Mouse (Mus musculus) erythroid progenitor cell, adult 5-6 weeks (primary cell): Measurements from ENCODE around the gene Mlxipl. TPM values are rescaled to one million over a fixed set of nuclear protein-coding genes. Genes with fewer than 3 reads are reported as not detected.
A peak's percentile ranks its signal among the peaks of the same experiment; 100 is the strongest.

Experiments
- ATAC-seq: replicated peaks from 2 replicates; pipeline ENCODE4 v1.8.0; 2016; ENCODE audit warnings: moderate number of reproducible peaks, mild to moderate bottlenecking, moderate TSS enrichment, inconsistent platforms; ENCODE audit not compliant: poor library complexity, low FRiP score, severe bottlenecking
- total RNA-seq, 2 experiments: library from RNA; stranded (forward) in 1 of 2; stranded (reverse) in 1 of 2; fragments of 150-400 nt in 1 of 2; fragments of 186-747, 209-891 nt in 1 of 2; gene quantifications; 2 replicates each; pipeline versions ENCODE4 v1.2.3 to v1.2.4; 2015 to 2017; ENCODE audit warnings: low replicate concordance in 2 of 2

Gene Mlxipl
- total RNA-seq, 2 experiments from 2014 or later = 2.1 TPM; not detected in 1

DNA sequence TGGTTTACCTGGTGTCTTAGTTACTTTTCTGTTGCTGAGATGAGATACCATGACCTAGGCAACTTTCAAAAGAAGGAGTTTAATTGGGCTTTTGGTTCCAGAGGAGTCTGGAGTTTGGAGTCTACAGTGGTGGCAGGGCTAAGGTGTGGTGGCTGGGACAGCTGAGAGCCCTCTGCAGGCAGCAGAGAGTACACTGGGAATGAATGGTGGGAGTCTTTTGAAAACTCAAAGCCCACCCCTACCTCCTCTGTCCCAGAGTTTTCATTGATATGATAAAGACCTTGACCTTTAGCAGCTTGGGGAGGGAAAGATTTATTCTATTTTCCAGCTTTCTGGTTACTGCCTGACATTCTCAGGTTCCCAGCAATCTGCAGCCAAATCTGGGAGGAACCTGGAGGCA is 85.4 kb downstream of the Mlxipl start:
- ATAC-seq = no peak

GRCm38 (mm10) chr5:135178523-135178922 is 88.8 kb downstream of the Mlxipl start:
- no peak for ATAC-seq

DNA sequence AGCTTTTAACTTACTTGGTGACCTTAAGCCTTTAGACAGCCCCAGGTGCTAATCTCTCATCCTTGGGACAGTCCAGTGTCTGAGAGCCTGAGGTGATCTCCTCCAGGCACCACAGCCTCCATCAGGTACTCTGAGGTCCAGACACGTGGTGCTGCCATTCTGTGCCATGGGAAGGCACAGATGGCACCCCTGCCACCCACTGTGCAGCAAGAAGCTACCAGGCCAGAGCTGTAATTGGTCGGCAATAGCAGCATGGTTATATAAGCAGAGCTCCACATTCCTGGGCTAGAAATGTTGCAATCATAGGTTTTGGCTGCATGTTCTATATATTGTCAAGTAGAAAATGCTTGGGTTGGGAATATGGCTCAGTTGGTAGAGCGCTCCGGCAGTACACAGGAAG is 89.3 kb downstream of the Mlxipl start:
- ATAC-seq = no peak

DNA sequence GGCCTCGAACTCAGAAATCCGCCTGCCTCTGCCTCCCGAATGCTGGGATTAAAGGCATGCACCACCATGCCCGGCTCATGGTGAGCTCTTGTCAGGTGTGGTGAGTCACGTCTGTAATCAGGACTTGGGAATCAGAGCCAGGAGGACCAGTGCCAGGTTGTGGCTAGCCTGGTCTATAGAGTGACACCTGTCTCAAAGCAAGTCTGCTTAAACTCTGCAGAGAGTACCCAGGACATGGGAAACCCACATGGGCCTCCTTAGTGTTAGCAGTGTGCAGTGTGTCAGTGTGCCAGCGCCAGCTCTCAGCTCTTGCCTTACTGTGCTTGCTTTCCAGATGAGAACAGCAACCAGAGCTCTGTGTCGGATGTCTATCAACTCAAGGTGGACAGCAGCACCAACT is 89.9 kb downstream of the Mlxipl start:
- ATAC-seq = no peak

DNA sequence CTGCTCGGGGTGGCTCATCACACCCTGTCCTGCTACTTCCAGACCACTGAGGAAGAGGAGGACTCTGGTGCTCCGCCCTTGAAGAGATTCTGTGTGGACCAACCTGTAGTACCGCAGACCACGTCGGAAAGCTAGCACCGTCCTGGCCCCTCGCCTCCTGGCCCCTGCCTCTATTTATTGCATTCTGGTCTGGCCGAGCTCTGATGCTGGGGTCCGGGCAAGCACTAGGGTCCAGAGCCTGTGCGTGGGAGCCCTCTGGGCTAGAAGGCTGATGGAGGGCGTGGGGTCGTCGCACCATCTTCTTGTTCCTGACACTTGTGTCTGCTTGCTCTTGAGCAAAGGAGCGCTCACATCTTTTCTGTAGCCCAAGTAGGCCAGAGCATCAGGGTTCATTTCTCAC is 91.1 kb downstream of the Mlxipl start:
- no peak for ATAC-seq

GRCm38 (mm10) chr5:135181776-135182175 is 92.1 kb downstream of the Mlxipl start:
- ATAC-seq = no peak

GRCm38 (mm10) chr5:135183131-135183861 is 93.6 kb downstream of the Mlxipl start:
- no peak for ATAC-seq

DNA sequence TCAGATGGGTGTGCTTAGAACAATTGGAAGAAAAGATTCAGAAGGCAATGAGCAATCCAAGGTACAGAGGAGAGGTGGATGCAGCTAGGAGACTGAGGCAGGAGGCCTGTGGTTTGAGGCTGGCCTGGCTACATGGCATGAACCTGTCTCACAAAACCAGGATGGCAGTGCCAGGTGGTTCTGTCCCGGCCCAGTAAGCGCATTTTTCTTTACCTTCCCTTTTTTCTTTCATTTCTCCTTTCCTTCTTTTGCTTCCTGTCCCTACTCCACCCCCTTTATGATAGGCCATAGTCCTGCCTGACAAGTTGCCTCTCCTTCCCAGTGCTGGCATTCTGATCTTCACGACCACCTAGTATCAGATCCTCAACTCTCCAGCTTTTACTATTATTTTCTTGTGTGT is 95.3 kb downstream of the Mlxipl start:
- no peak for ATAC-seq

DNA sequence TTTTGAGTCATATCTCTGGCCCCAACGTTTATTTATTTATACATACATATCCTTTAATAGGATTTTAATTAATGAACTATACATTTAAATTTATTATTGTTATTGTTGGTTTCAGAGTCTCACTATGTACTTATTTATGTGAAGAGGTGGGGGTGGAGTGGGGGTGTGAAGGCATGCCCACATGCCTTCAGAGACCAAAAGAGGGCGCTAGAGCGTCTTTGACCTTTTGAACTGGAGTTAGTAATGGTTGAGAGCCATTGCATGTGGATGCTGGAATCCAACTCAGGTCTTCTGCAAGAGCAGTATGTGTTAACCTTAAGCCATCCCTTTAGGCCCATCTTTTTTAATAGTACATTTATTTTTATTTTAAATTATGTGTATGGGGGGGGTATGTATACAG is 95.9 kb downstream of the Mlxipl start:
- no peak for ATAC-seq

DNA sequence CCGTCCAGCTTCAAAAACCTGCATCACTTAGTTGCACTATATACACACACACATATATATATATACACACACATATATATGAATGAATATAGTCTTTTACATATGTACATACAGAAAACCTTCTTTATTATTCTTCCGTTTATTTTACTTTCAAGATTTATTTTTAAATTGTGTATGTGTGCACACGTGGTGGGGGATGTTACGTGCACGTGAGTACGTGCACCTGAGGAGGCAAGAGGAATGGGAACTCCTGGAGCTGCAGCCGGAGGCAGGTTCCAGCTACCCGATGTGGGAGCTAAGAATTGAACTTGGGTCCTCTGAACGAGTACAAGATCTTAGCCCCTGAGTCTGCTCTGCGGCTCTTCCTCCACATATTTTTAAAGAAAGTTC is 96.5 kb downstream of the Mlxipl start:
- no peak for ATAC-seq

- peak; percentile 92 for ATAC-seq
These were observed 97.1 kb downstream of the Mlxipl start, which contains the start of gene Baz1b for GRCm38 (mm10) chr5:135186621-135187348. Gene Baz1b (plus strand): TSS chr5:135187264.

DNA sequence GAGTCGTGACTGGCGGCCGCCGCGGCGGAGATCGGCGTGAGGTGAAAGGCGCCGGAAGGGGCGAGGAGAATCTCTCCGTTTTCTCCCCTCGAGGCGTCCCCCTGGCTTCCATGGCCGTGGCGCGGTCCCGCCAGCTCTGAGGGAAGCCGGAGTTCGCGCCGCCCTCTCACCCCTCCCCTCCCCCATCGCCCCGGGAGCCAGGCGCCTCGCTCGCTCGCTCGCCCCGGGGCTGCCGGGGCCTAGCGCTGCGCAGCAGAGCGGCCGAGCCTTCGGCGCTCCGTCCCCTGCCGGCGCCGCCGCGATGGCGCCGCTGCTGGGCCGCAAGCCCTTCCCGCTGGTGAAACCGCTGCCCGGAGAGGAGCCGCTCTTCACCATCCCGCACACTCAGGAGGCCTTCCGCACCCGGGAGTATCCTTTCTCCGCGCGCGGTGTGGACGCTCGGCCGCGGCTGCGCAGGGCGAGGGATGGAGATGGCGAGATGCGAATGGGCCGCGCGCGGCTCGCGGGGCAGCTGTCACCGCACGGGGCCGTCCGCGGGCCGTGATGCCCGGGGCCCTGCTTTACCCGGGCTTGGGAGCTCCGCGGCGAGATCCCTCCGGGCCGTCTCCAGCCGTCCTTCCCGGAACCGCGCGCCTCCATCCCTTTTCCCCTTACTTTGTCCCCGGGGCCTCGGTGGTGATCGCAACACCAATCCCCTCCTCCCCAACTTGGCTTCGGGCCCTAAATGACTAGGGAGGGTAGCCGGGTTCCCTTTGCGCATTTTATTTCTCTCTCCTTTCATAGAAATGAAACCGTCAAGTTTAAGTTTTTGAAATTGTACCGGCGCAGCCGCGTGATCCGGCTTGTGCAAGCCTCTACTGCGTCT is 97.9 kb downstream of the Mlxipl start:
- peak; percentile 64 for ATAC-seq

Other genes with a start within 250 kb of the Mlxipl start
- 2.5 TPM in 1 of 2 replicates, not detected in the other for gene Tmem270, start 183.2 kb upstream of the Mlxipl start, total RNA-seq (2015; ENCODE audit: low replicate concordance)
- not detected in 2 replicates for gene Tmem270, start 183.2 kb upstream of the Mlxipl start, total RNA-seq (2017; ENCODE audit: low replicate concordance)
- gene Cldn13, start 174.4 kb upstream of the Mlxipl start, total RNA-seq (2015; ENCODE audit: low replicate concordance) = 702 and 793 TPM in 2 replicates
- gene Cldn13, start 174.4 kb upstream of the Mlxipl start, total RNA-seq (2017; ENCODE audit: low replicate concordance) = 370 and 493 TPM in 2 replicates
- gene Mettl27, start 157.5 kb upstream of the Mlxipl start, total RNA-seq (2015; ENCODE audit: low replicate concordance) = 41.1 and 65.6 TPM in 2 replicates
- 28.3 and 42.1 TPM in 2 replicates for gene Mettl27, start 157.5 kb upstream of the Mlxipl start, total RNA-seq (2017; ENCODE audit: low replicate concordance)
- 0.84 TPM in 1 of 2 replicates, not detected in the other for gene Cldn4, start 143.0 kb upstream of the Mlxipl start, total RNA-seq (2015; ENCODE audit: low replicate concordance)
- not detected in 2 replicates for gene Cldn4, start 143.0 kb upstream of the Mlxipl start, total RNA-seq (2017; ENCODE audit: low replicate concordance)
- not detected in 2 replicates for gene Cldn3, start 103.7 kb upstream of the Mlxipl start, total RNA-seq (2015; ENCODE audit: low replicate concordance)
- not detected in 2 replicates for gene Cldn3, start 103.7 kb upstream of the Mlxipl start, total RNA-seq (2017; ENCODE audit: low replicate concordance)
- gene Abhd11, start 80.7 kb upstream of the Mlxipl start, total RNA-seq (2015; ENCODE audit: low replicate concordance) = 15.9 and 29.8 TPM in 2 replicates
- gene Abhd11, start 80.7 kb upstream of the Mlxipl start, total RNA-seq (2017; ENCODE audit: low replicate concordance) = 3.9 and 4.3 TPM in 2 replicates
- not detected in 2 replicates for gene Stx1a, start 66.4 kb upstream of the Mlxipl start, total RNA-seq (2015; ENCODE audit: low replicate concordance)
- not detected in 2 replicates for gene Stx1a, start 66.4 kb upstream of the Mlxipl start, total RNA-seq (2017; ENCODE audit: low replicate concordance)
- gene Dnajc30, start 25.7 kb upstream of the Mlxipl start, total RNA-seq (2015; ENCODE audit: low replicate concordance) = 6.5 and 21.0 TPM in 2 replicates
- 2.3 and 3.4 TPM in 2 replicates for gene Dnajc30, start 25.7 kb upstream of the Mlxipl start, total RNA-seq (2017; ENCODE audit: low replicate concordance)
- 25.2 and 34.8 TPM in 2 replicates for gene Bud23, start 24.9 kb upstream of the Mlxipl start, total RNA-seq (2015; ENCODE audit: low replicate concordance)
- 7.6 and 13.0 TPM in 2 replicates for gene Bud23, start 24.9 kb upstream of the Mlxipl start, total RNA-seq (2017; ENCODE audit: low replicate concordance)
- gene Vps37d, start 11.6 kb upstream of the Mlxipl start, total RNA-seq (2015; ENCODE audit: low replicate concordance) = not detected in 2 replicates
- not detected in 2 replicates for gene Vps37d, start 11.6 kb upstream of the Mlxipl start, total RNA-seq (2017; ENCODE audit: low replicate concordance)
- 5.4 and 6.5 TPM in 2 replicates for gene Tbl2, start 59.8 kb downstream of the Mlxipl start, total RNA-seq (2015; ENCODE audit: low replicate concordance)
- gene Tbl2, start 59.8 kb downstream of the Mlxipl start, total RNA-seq (2017; ENCODE audit: low replicate concordance) = 13.6 and 26.6 TPM in 2 replicates
- 24.1 and 35.6 TPM in 2 replicates for gene Bcl7b, start 78.4 kb downstream of the Mlxipl start, total RNA-seq (2015; ENCODE audit: low replicate concordance)
- 13.5 and 24.4 TPM in 2 replicates for gene Bcl7b, start 78.4 kb downstream of the Mlxipl start, total RNA-seq (2017; ENCODE audit: low replicate concordance)
- gene Baz1b, start 97.4 kb downstream of the Mlxipl start, total RNA-seq (2015; ENCODE audit: low replicate concordance) = 115 TPM in 2 replicates
- 201 and 287 TPM in 2 replicates for gene Baz1b, start 97.4 kb downstream of the Mlxipl start, total RNA-seq (2017; ENCODE audit: low replicate concordance)
- not detected in 2 replicates for gene Fzd9, start 161.3 kb downstream of the Mlxipl start, total RNA-seq (2015; ENCODE audit: low replicate concordance)
- gene Fzd9, start 161.3 kb downstream of the Mlxipl start, total RNA-seq (2017; ENCODE audit: low replicate concordance) = not detected in 2 replicates